Mouse (Mus musculus): ENCODE data around the gene Tada3. TPM values are rescaled to one million over a fixed set of nuclear protein-coding genes. Genes with fewer than 3 reads are reported as not detected.
A peak's percentile ranks its signal among the peaks of the same experiment; 100 is the strongest.
"Not testable (repeated sequence)": the region's sequence is repeated elsewhere in the genome, so short reads cannot be mapped to it uniquely, and the experiment has no call there.

The Tada3 gene
- polyA plus RNA-seq, 1 experiment, result 42.3 TPM

DNA sequence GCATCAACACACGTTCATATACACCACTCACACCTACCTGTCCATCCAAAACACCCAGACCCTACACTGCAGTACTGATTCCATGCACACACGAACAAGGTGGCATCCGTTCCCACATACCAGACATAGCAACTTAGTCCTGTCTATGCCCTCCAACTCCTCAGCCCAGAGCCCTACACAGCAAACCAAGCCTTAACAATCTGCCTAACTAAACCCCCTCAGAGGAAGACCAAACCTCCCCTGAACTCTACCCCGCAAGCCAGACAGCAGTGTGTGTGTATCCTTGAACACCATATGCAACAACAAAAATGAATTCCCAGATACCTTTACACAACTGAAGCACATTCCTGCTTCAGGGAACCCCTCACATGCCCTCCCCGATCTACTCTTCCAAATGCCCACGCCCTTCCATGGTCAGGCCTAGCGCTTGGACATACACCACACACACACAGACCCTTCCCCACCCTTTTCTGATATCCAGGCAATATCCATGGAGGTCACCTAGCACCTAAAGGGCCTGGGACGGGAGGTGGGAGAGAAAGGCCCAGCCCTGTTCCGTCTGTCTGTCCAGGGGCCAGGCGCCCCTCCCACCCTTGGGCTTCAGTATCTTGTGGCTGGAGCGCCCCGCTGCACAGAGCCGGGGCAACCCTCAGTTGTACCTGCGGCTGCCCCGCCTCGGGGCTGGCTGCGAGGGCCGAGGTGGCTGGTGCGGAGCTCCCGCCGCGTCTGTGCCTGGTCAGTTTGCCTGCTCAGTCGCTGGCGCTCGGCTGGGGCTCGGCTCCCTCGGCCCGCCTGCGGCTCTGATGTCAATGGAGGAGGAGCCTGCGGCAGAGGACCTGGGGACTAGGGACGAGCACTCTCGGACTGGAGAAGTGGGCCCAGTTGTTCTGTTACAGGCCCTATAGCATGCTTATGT is 34.2 kb downstream of the Tada3 start, which contains the start of gene Camk1:
TSS of gene Camk1 (minus strand) at position 808 of the 916 bp plus-strand sequence.
- H3K36me3 ChIP-seq (ENCODE audit: control insufficient read depth, insufficient read depth, low read length), result no peaks in the 10 kb centered on the region
- no peaks in the 10 kb centered on the region for H3K27me3 ChIP-seq (ENCODE audit: control insufficient read depth, insufficient read depth, low read length)
- peak within 1 kb of the TSS; percentile 7; the same call in 1 of the 2 replicates for H3K27ac ChIP-seq (ENCODE audit: control insufficient read depth, insufficient read depth, low read depth, low read length)

DNA sequence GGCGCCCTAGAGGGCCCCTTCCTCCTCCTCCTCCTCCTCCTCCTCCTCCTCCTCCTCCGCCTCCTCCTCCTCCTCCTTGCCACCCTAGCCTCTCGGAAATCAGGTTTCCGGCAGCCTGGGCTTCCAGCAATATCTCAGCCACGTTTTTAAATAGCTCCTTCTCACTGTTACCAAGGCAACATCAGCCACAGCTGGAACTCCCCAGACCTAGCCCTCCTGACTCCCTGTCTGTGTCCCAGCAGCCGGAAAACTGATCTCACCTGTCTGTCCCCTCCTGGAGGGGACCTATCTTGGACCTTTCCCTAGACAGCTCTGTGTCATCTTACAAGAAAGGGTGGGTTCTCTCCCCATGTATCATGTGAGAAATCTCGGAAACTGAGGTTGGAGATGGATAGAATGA is 35.4 kb downstream of the Tada3 start:
- Histone ChIP-seq H3K4me1 (ENCODE audit: control insufficient read depth, insufficient read depth, low read length) (peaks cover 5% of the 10 kb centered on the region), H3K36me3 (ENCODE audit: control insufficient read depth, insufficient read depth, low read length) (no peaks in the 10 kb centered on the region), H3K27me3 (ENCODE audit: control insufficient read depth, insufficient read depth, low read length) (no peaks in the 10 kb centered on the region), H3K27ac (ENCODE audit: control insufficient read depth, insufficient read depth, low read depth, low read length) (no peak overlapping the region), H3K4me3 (ENCODE audit: control insufficient read depth, low read depth, low read length) (no peak overlapping the region)
- TF ChIP-seq POLR2A (IDR thresholded peaks at IDR 0.05; ENCODE audit: control insufficient read depth, low read depth, low read length), result no peak
- no peak for TF ChIP-seq CTCF (IDR thresholded peaks at IDR 0.05; ENCODE audit: control insufficient read depth, insufficient read depth, insufficient replicate concordance, low read depth, low read length)

More for the DNA sequence above, 34.2 kb downstream of the Tada3 start, which contains the start of gene Camk1:
- Histone ChIP-seq H3K4me3 (ENCODE audit: control insufficient read depth, low read depth, low read length) (peak within 1 kb of the TSS; percentile 80), H3K4me1 (ENCODE audit: control insufficient read depth, insufficient read depth, low read length) (peaks cover 5% of the 10 kb centered on the region)
- TF ChIP-seq POLR2A (IDR thresholded peaks at IDR 0.05; ENCODE audit: control insufficient read depth, low read depth, low read length) (0 out of 2 replicates have a peak, but pooled peaks have one; percentile 22), CTCF (IDR thresholded peaks at IDR 0.05; ENCODE audit: control insufficient read depth, insufficient read depth, insufficient replicate concordance, low read depth, low read length) (no peak)

DNA sequence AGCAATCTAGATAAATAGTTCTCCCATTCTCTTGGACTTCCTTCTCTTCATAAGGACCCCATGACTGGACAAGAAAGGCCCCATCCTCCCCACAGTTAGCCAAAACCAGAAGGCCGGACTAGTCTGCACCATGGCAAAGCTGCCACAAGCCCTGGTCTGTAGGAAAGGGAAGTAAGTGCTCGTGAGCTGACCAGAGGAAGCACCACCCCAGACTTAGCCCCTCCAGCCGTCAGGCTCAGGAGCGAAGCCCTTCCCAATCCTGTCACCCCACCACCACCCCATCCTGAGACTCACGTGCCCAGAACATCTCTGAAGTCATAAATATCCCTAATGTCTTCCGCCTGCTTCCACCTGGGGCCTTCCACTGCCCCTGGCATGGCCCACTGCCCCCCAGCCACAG is 36.1 kb downstream of the Tada3 start:
- Histone ChIP-seq H3K36me3 (ENCODE audit: control insufficient read depth, insufficient read depth, low read length) (no peaks in the 10 kb centered on the region), H3K27ac (ENCODE audit: control insufficient read depth, insufficient read depth, low read depth, low read length) (no peak overlapping the region), H3K4me3 (ENCODE audit: control insufficient read depth, low read depth, low read length) (no peak overlapping the region), H3K4me1 (ENCODE audit: control insufficient read depth, insufficient read depth, low read length) (peaks cover 5% of the 10 kb centered on the region), H3K27me3 (ENCODE audit: control insufficient read depth, insufficient read depth, low read length) (no peaks in the 10 kb centered on the region)
- no peak for TF ChIP-seq POLR2A (IDR thresholded peaks at IDR 0.05; ENCODE audit: control insufficient read depth, low read depth, low read length)

DNA sequence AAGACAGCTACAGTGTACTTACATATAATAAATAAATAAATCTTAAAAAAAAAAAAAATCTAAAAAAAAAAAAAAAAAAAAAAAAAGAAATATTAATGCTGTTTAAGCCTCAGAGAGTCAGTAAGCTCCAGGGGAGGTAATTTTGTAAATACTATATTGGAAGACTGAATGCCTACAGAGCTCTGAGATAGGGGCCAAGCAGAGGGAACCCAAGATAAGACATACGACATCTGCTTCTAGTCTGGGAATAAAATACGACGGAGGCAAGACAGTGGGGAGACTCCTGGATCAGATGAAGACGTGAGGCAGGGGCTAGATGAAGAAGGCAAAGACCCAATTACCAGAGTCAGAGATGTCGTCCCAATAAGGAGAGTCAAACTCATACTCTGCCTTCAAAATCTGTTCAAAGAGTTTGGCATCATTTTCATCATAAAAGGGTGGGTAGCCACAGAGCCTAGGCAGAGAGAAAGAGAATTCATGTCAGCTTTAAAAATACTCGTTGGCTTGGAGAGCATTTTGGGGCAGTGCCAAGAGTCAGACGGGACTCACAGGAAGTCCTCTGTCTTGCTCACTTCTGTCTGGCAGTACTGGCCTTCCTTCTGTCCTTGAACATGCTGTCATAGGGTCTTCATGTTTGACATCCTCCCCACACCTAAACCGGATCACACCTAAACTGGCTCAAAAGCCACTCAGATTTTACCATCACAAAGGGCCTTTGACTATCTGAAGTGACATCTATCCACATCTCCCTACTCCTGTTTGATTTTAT is 40.6 kb downstream of the Tada3 start:
- H3K36me3 ChIP-seq (ENCODE audit: control insufficient read depth, insufficient read depth, low read length), result peaks cover 5% of the 10 kb centered on the region
- H3K27ac ChIP-seq (ENCODE audit: control insufficient read depth, insufficient read depth, low read depth, low read length), result no peak overlapping the region
- TF ChIP-seq CTCF (IDR thresholded peaks at IDR 0.05; ENCODE audit: control insufficient read depth, insufficient read depth, insufficient replicate concordance, low read depth, low read length) (no peak), POLR2A (IDR thresholded peaks at IDR 0.05; ENCODE audit: control insufficient read depth, low read depth, low read length) (no peak)
- H3K4me1 ChIP-seq (ENCODE audit: control insufficient read depth, insufficient read depth, low read length), result no peaks in the 10 kb centered on the region
- H3K4me3 ChIP-seq (ENCODE audit: control insufficient read depth, low read depth, low read length), result no peak overlapping the region
- no peaks in the 10 kb centered on the region for H3K27me3 ChIP-seq (ENCODE audit: control insufficient read depth, insufficient read depth, low read length)

DNA sequence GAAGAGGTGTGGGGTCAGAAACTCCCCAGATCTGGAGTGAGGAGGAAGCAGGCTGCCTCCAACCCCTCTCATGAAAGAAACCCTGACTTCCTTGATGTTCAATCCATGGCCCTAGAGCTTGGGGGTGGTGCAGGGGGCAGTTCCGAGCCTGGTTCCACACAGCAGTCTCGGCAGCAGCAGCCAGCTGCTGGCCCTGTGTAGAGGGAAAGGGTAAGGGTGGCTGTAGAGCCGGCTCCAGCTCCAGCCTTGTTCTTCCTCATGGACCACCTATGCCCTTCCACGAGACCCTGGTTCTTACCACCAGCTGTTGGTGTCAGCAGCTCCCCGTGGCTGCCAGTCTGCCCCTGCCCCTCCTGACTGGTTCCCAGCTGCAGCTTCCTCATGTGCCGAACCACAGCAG is 43.5 kb downstream of the Tada3 start:
- H3K27me3 ChIP-seq (ENCODE audit: control insufficient read depth, insufficient read depth, low read length), result no peaks in the 10 kb centered on the region
- H3K36me3 ChIP-seq (ENCODE audit: control insufficient read depth, insufficient read depth, low read length), result peaks cover 5% of the 10 kb centered on the region
- H3K4me3 ChIP-seq (ENCODE audit: control insufficient read depth, low read depth, low read length), result no peak overlapping the region
- H3K4me1 ChIP-seq (ENCODE audit: control insufficient read depth, insufficient read depth, low read length), result no peaks in the 10 kb centered on the region
- no peak for TF ChIP-seq POLR2A (IDR thresholded peaks at IDR 0.05; ENCODE audit: control insufficient read depth, low read depth, low read length)
- TF ChIP-seq CTCF (IDR thresholded peaks at IDR 0.05; ENCODE audit: control insufficient read depth, insufficient read depth, insufficient replicate concordance, low read depth, low read length), result no peak
- H3K27ac ChIP-seq (ENCODE audit: control insufficient read depth, insufficient read depth, low read depth, low read length), result no peak overlapping the region; the same call in 1 of the 2 replicates

DNA sequence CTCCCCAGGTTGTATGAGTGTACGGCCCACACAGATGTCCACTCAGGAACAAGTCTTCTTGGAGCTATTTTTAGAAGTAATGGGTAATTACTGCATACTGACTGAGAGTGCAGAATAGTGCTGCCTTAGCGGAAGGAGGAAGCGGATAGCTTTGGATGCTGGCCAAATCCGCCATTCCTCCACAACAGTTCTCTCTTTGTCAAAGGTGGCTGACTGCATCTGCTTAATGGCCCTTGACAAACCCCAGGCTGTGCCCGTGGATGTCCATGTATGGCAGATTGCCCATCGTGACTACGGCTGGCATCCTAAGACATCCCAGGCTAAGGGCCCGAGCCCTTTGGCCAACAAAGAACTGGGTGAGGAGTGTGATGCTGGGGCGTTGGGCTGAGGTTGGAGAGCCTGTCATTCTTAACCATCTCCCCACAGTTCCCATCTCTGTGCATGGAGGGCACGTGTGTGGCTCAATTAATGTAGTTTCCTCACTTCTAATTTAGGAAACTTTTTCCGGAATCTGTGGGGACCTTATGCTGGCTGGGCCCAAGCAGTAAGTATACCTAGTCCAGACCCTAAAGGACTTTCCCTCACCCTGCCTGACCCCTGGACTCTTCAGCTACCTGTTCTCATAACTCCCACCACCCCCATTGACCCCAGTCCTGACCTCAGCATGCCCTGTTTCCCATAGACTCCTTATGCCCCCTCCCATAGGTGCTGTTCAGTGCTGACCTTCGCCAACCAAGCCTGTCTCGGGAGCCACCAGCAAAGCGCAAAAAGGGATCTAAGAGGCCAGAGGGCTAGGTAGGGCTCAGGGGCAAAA is 44.3 kb downstream of the Tada3 start:
- H3K4me1 ChIP-seq (ENCODE audit: control insufficient read depth, insufficient read depth, low read length), result no peaks in the 10 kb centered on the region; the same call in 1 of the 2 replicates
- H3K27ac ChIP-seq (ENCODE audit: control insufficient read depth, insufficient read depth, low read depth, low read length), result no peak overlapping the region
- TF ChIP-seq CTCF (IDR thresholded peaks at IDR 0.05; ENCODE audit: control insufficient read depth, insufficient read depth, insufficient replicate concordance, low read depth, low read length), result no peak
- H3K27me3 ChIP-seq (ENCODE audit: control insufficient read depth, insufficient read depth, low read length), result no peaks in the 10 kb centered on the region
- H3K4me3 ChIP-seq (ENCODE audit: control insufficient read depth, low read depth, low read length), result no peak overlapping the region
- peaks cover 5% of the 10 kb centered on the region for H3K36me3 ChIP-seq (ENCODE audit: control insufficient read depth, insufficient read depth, low read length)

DNA sequence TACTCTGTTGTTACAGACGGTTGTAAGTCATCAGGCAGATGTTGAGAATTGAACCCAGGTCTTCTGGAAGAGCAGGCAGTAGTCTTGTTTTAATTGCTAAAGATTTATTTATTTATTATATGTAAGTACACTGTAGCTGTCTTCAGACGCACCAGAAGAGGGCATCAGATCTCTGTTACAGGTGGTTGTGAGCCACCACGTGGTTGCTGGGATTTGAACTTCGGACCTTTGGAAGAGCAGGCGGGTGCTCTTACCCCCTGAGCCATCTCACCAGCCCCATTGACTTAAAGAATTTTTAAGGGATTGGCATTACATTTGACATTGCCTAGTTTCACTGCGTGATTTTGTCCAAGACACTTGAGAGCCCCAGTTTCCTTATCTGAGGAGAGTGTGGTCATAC is 44.9 kb downstream of the Tada3 start:
- not testable (repeated sequence) for H3K27me3 ChIP-seq (ENCODE audit: control insufficient read depth, insufficient read depth, low read length); H3K27ac ChIP-seq (ENCODE audit: control insufficient read depth, insufficient read depth, low read depth, low read length); H3K4me1 ChIP-seq (ENCODE audit: control insufficient read depth, insufficient read depth, low read length); H3K4me3 ChIP-seq (ENCODE audit: control insufficient read depth, low read depth, low read length); H3K36me3 ChIP-seq (ENCODE audit: control insufficient read depth, insufficient read depth, low read length)

All from testis, adult 2 months (tissue).